Mouse (Mus musculus) small intestine, adult 2 months (tissue): Measurements from ENCODE around the gene Agtrap.

ENCODE experiments used
- CTCF ChIP-seq: fragments of 200-500 bp; IDR thresholded peaks from 2 replicates; pipeline ENCODE4 v1.5.1; 2012; ENCODE audit warnings: low read depth, mild to moderate bottlenecking, control low read depth, inconsistent platforms, low read length, moderate library complexity, mixed read lengths; ENCODE audit not compliant: insufficient replicate concordance, insufficient read length; ENCODE audit errors: extremely low read depth
- POLR2A ChIP-seq: fragments of 200-500 bp; IDR thresholded peaks from 2 replicates; pipeline ENCODE4 v1.6.1; 2012; ENCODE audit warnings: low read depth, mild to moderate bottlenecking, control low read depth, inconsistent platforms, low read length, moderate library complexity

DNA sequence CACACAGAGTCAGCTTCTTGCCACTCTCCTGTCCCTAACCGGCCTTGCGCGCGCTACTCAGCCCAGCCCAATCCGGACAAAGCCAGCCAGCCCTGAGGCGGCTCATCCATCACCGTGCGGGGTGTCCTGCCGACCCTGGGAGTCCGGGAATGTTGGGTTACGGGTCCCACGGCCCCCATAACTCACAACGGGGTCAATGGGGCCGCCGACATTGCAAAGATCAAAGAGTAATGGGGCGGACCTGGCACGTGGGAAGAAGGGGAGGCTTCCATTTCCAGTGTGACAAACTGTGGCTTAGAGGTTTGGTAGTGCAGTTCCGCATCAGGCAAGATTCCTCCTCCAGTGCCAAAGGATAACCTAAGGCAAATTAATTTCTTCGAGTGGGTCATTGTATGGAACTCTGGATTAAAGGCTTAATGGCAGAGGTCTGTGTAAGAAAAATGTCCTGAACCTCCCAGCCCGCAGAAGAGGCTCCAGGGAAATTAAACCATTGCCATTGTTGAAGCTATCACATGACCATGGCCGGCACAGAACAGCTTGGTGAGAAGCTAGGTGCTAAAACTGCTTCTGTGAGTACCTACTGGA is 43.8 kb upstream of the Agtrap start:
- TF ChIP-seq CTCF, result no peak
- TF ChIP-seq POLR2A, result no peak
